ENCODE assay signal across 34 mouse cellular contexts in genomic region chr7:14013083-14013482, GRCm38 (mm10). TPM values are rescaled to one million over a fixed set of nuclear protein-coding genes. Genes with fewer than 3 reads are reported as not detected.
"Had no signal": no experiment of that assay in that cellular context is flagged by ENCODE, and none has a peak within 500 bp of the region (broad histone marks: within the 10 kb centered on the region; RNA-seq: fewer than 3 reads in every experiment).

No protein-coding gene starts in this region.

- H3K4me1 ChIP-seq: embryonic facial prominence, embryonic 10.5 days; embryonic facial prominence, embryonic 12.5 days; embryonic facial prominence, embryonic 13.5 days; embryonic facial prominence, embryonic 15.5 days; forebrain, embryonic 10.5 days; forebrain, embryonic 12.5 days; forebrain, embryonic 13.5 days; forebrain, embryonic 15.5 days had no signal

- ATAC-seq: forebrain, embryonic 13.5 days; forebrain, embryonic 14.5 days; forebrain, embryonic 15.5 days; forebrain, embryonic 16.5 days; forebrain, postnatal 0 days had no signal

- H3K9me3 ChIP-seq: embryonic facial prominence, embryonic 15.5 days had no signal

- H3K36me3 ChIP-seq: embryonic facial prominence, embryonic 10.5 days; embryonic facial prominence, embryonic 12.5 days; embryonic facial prominence, embryonic 13.5 days; embryonic facial prominence, embryonic 15.5 days; forebrain, embryonic 10.5 days; forebrain, embryonic 12.5 days; forebrain, embryonic 15.5 days had no signal

- H3K4me2 ChIP-seq: embryonic facial prominence, embryonic 12.5 days; embryonic facial prominence, embryonic 13.5 days; embryonic facial prominence, embryonic 15.5 days; forebrain, embryonic 12.5 days; forebrain, embryonic 13.5 days; forebrain, embryonic 15.5 days had no signal

- H3K4me3 ChIP-seq: embryonic facial prominence, embryonic 10.5 days; embryonic facial prominence, embryonic 12.5 days; embryonic facial prominence, embryonic 13.5 days; embryonic facial prominence, embryonic 15.5 days; erythroblast, embryonic 14.5 days; forebrain, embryonic 10.5 days; forebrain, embryonic 12.5 days; forebrain, embryonic 13.5 days; forebrain, embryonic 15.5 days; gastrocnemius, adult 2 months had no signal

- H3K9ac ChIP-seq: embryonic facial prominence, embryonic 12.5 days; embryonic facial prominence, embryonic 13.5 days; embryonic facial prominence, embryonic 15.5 days; forebrain, embryonic 12.5 days; forebrain, embryonic 13.5 days; forebrain, embryonic 15.5 days; forebrain, postnatal 0 days had no signal

- DNase-seq: cerebellum, adult 2 months; cerebellum, adult 8-10 months; cerebellum, adult 9-10 months; cerebellum, adult 9-11 months; cerebellum, postnatal 10 days; cerebellum, postnatal 14 days; cerebellum, postnatal 25 days; cerebellum, postnatal 36 days; embryo, embryonic 11 days; forebrain, postnatal 0 days; gastrocnemius, adult 2 months; gastrocnemius, postnatal 10 days; gastrocnemius, postnatal 14 days; gastrocnemius, postnatal 25 days; gastrocnemius, postnatal 36 days; heart, adult 11 months; heart, adult 18-20 months had no signal

- H3K27me3 ChIP-seq: embryonic facial prominence, embryonic 12.5 days; embryonic facial prominence, embryonic 13.5 days; embryonic facial prominence, embryonic 15.5 days; forebrain, embryonic 12.5 days; forebrain, embryonic 13.5 days; forebrain, embryonic 15.5 days had no signal

- H3K27ac ChIP-seq: embryonic facial prominence, embryonic 10.5 days; embryonic facial prominence, embryonic 12.5 days; embryonic facial prominence, embryonic 13.5 days; embryonic facial prominence, embryonic 15.5 days; forebrain, embryonic 10.5 days; forebrain, embryonic 12.5 days; forebrain, embryonic 13.5 days; forebrain, embryonic 15.5 days; gastrocnemius, adult 2 months had no signal

RNA-seq across cellular contexts. Expression of gene Sult2a4, which starts 23.7 kb away (rescaled TPM):
- polyA plus RNA-seq: cerebellum, adult 2 months; cortical plate, adult 2 months; embryonic facial prominence, embryonic 10.5 days; embryonic facial prominence, embryonic 11.5 days; embryonic facial prominence, embryonic 12.5 days; embryonic facial prominence, embryonic 13.5 days; embryonic facial prominence, embryonic 14.5 days; embryonic facial prominence, embryonic 15.5 days; erythroblast, embryonic 14.5 days; forebrain, embryonic 10.5 days; forebrain, embryonic 11.5 days; forebrain, embryonic 12.5 days; forebrain, embryonic 13.5 days; forebrain, embryonic 14.5 days; forebrain, embryonic 15.5 days; forebrain, embryonic 16.5 days; forebrain, postnatal 0 days; frontal cortex, adult 2 months; gonadal fat pad, adult 2 months had no signal
